Mouse (Mus musculus) heart, adult 2 months (tissue): ENCODE measurements around the gene Orai1. TPM values are rescaled to one million over a fixed set of nuclear protein-coding genes. Genes with fewer than 3 reads are reported as not detected.
"Not testable (repeated sequence)": the region's sequence is repeated elsewhere in the genome, so short reads cannot be mapped to it uniquely, and the experiment has no call there.

Experiments
- DNase-seq, 2 experiments: peaks; one replicate each; pipeline ENCODE4 v3.0.0; 2021
- H3K27ac ChIP-seq: fragments of 200-600 bp; 2 replicates; pipeline ENCODE4 v1.8.1; 2022
- H3K27me3 ChIP-seq: fragments of 200-500 bp; 2 replicates; pipeline ENCODE4 v1.6.1; 2012; ENCODE audit warnings: mild to moderate bottlenecking, low read length, inconsistent platforms, mixed read lengths; ENCODE audit not compliant: control insufficient read depth, insufficient read depth
- H3K36me3 ChIP-seq: fragments of 200-500 bp; 2 replicates; pipeline ENCODE4 v1.6.1; 2012; ENCODE audit warnings: low read length, inconsistent platforms; ENCODE audit not compliant: control insufficient read depth, insufficient read depth
- H3K4me1 ChIP-seq: fragments of 200-500 bp; 2 replicates; pipeline ENCODE4 v1.6.1; 2011; ENCODE audit warnings: low read length; ENCODE audit not compliant: control insufficient read depth, insufficient read depth
- H3K4me3 ChIP-seq: fragments of 200-600 bp; 2 replicates; pipeline ENCODE4 v1.8.1; 2022
- H3K79me2 ChIP-seq: fragments of 200-500 bp; replicated peaks from 2 replicates; pipeline ENCODE4 v1.6.1; 2012; ENCODE audit warnings: mild to moderate bottlenecking, inconsistent platforms, low read length, moderate library complexity, mixed read lengths; ENCODE audit not compliant: control insufficient read depth, insufficient read depth
- H3K9ac ChIP-seq: fragments of 200-500 bp; 2 replicates; pipeline ENCODE4 v1.6.1; 2012; ENCODE audit warnings: low read depth, mild to moderate bottlenecking, control low read depth, inconsistent platforms, low read length, mixed read lengths
- CTCF ChIP-seq: fragments of 200-600 bp; IDR thresholded peaks from 2 replicates; pipeline ENCODE4 v1.8.1; 2022; ENCODE audit warnings: antibody characterized with exemption, mild to moderate bottlenecking, moderate library complexity
- EP300 ChIP-seq: fragments of 200-500 bp; IDR thresholded peaks from 2 replicates; pipeline ENCODE4 v1.6.1; 2011; ENCODE audit warnings: low read depth, low read length, control low read depth; ENCODE audit not compliant: insufficient read depth
- POLR2A ChIP-seq: fragments of 200-500 bp; IDR thresholded peaks from 2 replicates; pipeline ENCODE4 v1.6.1; 2011; ENCODE audit warnings: mild to moderate bottlenecking, low read depth, low read length, control low read depth; ENCODE audit not compliant: insufficient read depth
- WGBS: fragments of 180-500 bp; shearing (Covaris S2); methylation state at CpG from one replicate; pipeline ENCODE4 v1.1.7; 2018; 5-methylcytosine and 5-hydroxymethylcytosine counted together
- intact Hi-C: fragments of 180-260 bp; cut with DNase I; formaldehyde crosslinking; loops from one replicate; pipeline ENCODE4 v1.15.1; 2025
- polyA plus RNA-seq: library from polyadenylated mRNA; depleted of rRNA; stranded (reverse); fragments of >200 nt; gene quantifications from 2 replicates; pipeline ENCODE4 v1.2.3, GENCODE M21; 2012
- total RNA-seq, 2 experiments: library from RNA; stranded (reverse); gene quantifications; 2 replicates each; pipeline ENCODE4 v1.2.3; 2021

The Orai1 gene
- total and polyA plus RNA-seq, 3 experiments: 11.7 to 42.8 (median 15.8) TPM

DNA sequence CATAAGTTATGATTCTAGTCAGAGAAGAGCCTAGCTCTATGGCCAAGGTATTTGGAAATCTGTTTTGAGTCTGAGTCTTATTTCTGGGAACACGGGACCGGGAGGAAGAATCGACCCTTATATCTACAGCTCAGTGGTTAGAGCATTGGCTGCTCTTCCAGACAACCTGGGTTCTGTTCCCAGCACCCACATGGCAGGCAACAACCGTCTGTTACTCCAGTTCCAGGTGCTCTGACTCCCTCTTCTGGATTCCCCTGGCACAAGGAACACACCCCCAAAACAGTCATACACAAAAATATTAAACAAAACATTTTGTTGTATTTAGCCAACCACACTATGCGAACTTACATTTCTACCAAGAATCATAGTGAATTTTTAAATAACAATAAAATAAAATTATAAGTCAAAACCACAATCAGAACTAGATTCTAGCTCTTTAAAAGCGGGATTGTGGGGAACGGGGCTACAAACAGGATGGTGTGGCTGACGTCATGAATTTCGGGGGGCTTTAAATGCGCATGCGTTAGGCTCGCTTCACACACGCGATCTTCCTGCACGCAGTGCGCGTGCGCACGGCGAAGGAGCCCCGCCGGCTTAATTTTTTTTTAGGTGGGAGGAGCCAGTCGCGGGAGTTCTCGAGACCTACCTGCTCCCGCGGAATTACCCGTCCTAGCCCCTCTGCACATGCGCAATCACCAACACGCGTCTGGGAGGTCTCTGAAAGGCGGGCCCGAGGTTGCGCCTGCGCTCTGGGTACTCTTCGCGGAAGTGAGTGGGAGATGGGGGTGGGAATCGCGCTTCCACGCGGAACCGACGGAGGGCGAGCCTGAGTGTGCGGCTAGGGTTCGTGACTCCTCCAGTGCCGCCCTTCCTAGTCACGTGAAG lies 42.7 kb downstream of the Orai1 start:
- WGBS: 7% methylated on average over 48 of the region's 48 CpGs
- DNase-seq: peak; percentile 96 to 100
- Histone ChIP-seq H3K36me3 (no peaks in the 10 kb centered on the region), H3K4me1 (no peaks in the 10 kb centered on the region), H3K9ac (no peak overlapping the region; the same call in 1 of the 2 replicates), H3K27ac (peak overlapping the region; percentile 84), H3K4me3 (peak overlapping the region; percentile 60), H3K79me2 (no peaks in the 10 kb centered on the region), H3K27me3 (no peaks in the 10 kb centered on the region)
- intact Hi-C loops: loop anchor here (10.0 kb wide), 1 partner anchor 243 kb away; no protein-coding TSS in a partner anchor
- peak; percentile 94 for TF ChIP-seq POLR2A
- peak; percentile 83 for TF ChIP-seq EP300
- TF ChIP-seq CTCF: peak; percentile 65

- no peaks in the 10 kb centered on the region for H3K27me3 ChIP-seq
Measured at GRCm38 (mm10) chr5:123058251-123059102, 43.6 kb downstream of the Orai1 start.

DNA sequence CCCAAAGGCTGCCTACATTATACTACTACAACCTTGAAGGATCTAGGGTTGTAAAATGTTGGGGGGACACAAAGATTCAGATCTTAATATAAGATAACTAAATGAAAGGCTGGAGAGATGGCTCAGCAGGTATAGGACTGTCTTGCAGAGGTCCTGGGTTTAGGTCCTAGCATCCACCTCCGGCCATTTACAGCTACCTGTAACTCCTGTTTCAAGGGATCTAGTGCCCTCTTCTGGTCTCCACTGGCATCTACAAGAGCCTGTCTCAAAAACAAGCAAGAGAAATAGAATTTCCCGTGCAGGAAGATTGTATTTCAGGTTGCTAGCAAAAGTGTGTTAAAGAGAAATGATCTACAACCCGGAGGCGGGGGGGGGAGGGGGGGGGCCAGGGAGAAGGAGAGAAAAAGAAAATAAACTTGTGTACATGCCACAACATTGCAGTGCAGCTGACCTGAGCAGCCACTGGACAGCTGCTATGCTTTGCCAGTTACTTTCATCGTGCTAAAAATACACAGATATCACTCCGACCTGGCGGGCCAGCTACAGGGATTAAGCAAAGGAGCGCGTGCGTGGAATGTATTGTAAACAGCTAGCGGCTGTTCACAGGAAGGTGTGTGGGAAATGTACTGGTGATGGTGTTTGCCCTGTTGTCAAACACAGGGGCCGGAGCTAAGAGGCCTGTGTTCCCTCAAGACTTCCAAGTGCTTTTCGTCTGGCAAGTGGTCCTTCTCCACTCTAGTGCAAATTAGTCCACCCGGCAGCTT lies 45.1 kb downstream of the Orai1 start:
- Histone ChIP-seq H3K4me1 (peaks cover 1% of the 10 kb centered on the region; the same call in 1 of the 2 replicates), H3K36me3 (no peaks in the 10 kb centered on the region), H3K4me3 (peak overlapping the region; percentile 33), H3K27me3 (no peaks in the 10 kb centered on the region), H3K79me2 (no peaks in the 10 kb centered on the region), H3K27ac (peak overlapping the region; percentile 73), H3K9ac (peak overlapping the region; percentile 42; the same call in 1 of the 2 replicates)
- TF ChIP-seq POLR2A (peak; percentile 39; the same call in 1 of the 2 replicates), CTCF (peak; percentile 79), EP300 (peak; percentile 58; the same call in 1 of the 2 replicates)
- peak; percentile 53 to 71 for DNase-seq
- WGBS: 23% methylated on average over 14 of the region's 14 CpGs
- intact Hi-C loops: loop anchor here (10.0 kb wide), 1 partner anchor 245 kb away; no protein-coding TSS in a partner anchor

More at GRCm38 (mm10) chr5:123058251-123059102, 43.6 kb downstream of the Orai1 start:
- Histone ChIP-seq H3K4me1 (no peaks in the 10 kb centered on the region), H3K27ac (peak overlapping the region; percentile 84), H3K79me2 (no peaks in the 10 kb centered on the region), H3K9ac (peak overlapping the region; percentile 6; the same call in 1 of the 2 replicates), H3K4me3 (peak overlapping the region; percentile 60), H3K36me3 (no peaks in the 10 kb centered on the region)
- intact Hi-C loops: loop anchor here (10.0 kb wide), 1 partner anchor 244 kb away; no protein-coding TSS in a partner anchor
- TF ChIP-seq POLR2A (no peak), CTCF (no peak), EP300 (no peak)
- peak in 1 of 2 experiments; percentile 26 for DNase-seq
- WGBS: 31% methylated on average over 16 of the region's 16 CpGs

DNA sequence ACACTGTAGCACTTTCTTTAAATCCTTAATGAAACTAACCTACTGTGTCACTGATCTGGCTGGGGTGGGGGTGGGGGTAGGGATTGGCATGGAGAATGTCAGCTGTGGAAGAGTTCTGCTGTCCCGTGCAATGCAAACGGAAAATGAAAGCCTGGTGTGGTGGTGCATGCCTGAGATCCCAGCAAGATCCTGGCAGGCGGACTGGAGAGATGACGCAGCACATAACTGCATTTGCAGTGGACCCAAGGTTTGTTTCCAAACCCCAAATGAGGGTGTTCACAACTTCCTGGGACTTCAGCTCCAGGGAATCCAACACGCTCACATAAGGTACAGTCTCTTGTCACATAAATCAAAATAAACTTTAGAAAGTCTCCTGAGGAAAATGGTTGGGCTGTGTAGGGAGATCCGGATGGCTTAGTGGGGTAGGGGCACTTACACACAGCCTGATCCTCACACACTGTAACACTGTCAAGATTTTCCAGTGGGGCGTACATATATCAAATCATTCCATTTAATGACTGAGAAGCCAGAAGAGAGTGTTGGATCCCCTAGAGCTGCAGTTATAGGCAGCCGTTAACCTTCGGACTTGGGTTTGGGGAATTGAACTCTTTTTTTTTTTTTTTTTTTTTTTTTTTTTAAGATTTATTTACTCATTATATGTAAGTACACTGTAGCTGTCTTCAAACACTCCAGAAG lies 46.0 kb downstream of the Orai1 start:
- peaks cover 1% of the 10 kb centered on the region; the same call in 1 of the 2 replicates for H3K4me1 ChIP-seq
- no peaks in the 10 kb centered on the region for H3K79me2 ChIP-seq
- intact Hi-C loops: no loop called here
- peak overlapping the region; percentile 20; the same call in 1 of the 2 replicates for H3K4me3 ChIP-seq
- no peaks in the 10 kb centered on the region for H3K36me3 ChIP-seq
- 0 out of 2 replicates have a peak, but pooled peaks have one; percentile 18 for TF ChIP-seq POLR2A
- TF ChIP-seq CTCF: no peak
- no peaks in the 10 kb centered on the region for H3K27me3 ChIP-seq
- H3K27ac ChIP-seq: peak overlapping the region; percentile 73
- WGBS: 51% methylated on average over 9 of the region's 9 CpGs
- H3K9ac ChIP-seq: peak overlapping the region; percentile 42; the same call in 1 of the 2 replicates
- peak; percentile 42 to 53 for DNase-seq

DNA sequence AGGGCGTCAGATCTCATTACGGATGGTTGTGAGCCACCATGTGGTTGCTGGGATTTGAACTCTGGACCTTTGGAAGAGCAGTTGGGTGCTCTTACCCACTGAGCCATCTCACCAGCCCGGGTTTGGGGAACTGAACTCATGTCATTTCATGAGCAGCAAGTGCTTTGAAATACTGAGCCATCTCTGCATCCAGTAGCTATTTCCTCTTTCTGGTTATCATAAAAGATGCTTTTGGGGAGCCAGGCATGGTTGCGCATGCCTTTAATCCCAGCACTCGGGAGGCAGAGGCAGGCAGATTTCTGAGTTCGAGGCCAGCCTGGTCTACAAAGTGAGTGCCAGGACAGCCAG lies 46.5 kb downstream of the Orai1 start:
- DNase-seq: peak in 1 of 2 experiments; percentile 11
- H3K27me3 ChIP-seq, intact Hi-C loops, H3K4me3 ChIP-seq, H3K36me3 ChIP-seq, H3K4me1 ChIP-seq, H3K27ac ChIP-seq, H3K9ac ChIP-seq, H3K79me2 ChIP-seq: not testable (repeated sequence)
- WGBS: 70% methylated on average over 6 of the region's 6 CpGs
